Mouse (Mus musculus): ENCODE measurements around the gene Samd11.

Gene Samd11

GRCm38 (mm10) chr4:156255078-156255839 lies at the start of gene Samd11:
TSS of gene Samd11 (minus strand) at chr4:156255657.
- DNase-seq (ENCODE audit: low spot score) = no peak

- no peak for DNase-seq (ENCODE audit: low spot score)
These were observed 938 bp downstream of the Samd11 start for GRCm38 (mm10) chr4:156254361-156255077.

GRCm38 (mm10) chr4:156253043-156253442 lies 2.4 kb downstream of the Samd11 start:
- DNase-seq (ENCODE audit: low spot score) = no peak

GRCm38 (mm10) chr4:156252619-156253018 lies 2.8 kb downstream of the Samd11 start:
- DNase-seq (ENCODE audit: low spot score) = no peak

GRCm38 (mm10) chr4:156252140-156252539 lies 3.3 kb downstream of the Samd11 start:
- DNase-seq (ENCODE audit: low spot score) = no peak

- DNase-seq (ENCODE audit: low spot score) = no peak
These were observed 4.4 kb downstream of the Samd11 start for GRCm38 (mm10) chr4:156251081-156251480.

GRCm38 (mm10) chr4:156249567-156249966 lies 5.9 kb downstream of the Samd11 start:
- DNase-seq (ENCODE audit: low spot score) = no peak

- no peak for DNase-seq (ENCODE audit: low spot score)
These were observed 18.6 kb downstream of the Samd11 start for GRCm38 (mm10) chr4:156236651-156237447.

- DNase-seq (ENCODE audit: low spot score) = peak; percentile 79
These were observed 19.5 kb downstream of the Samd11 start, which contains the start of gene Noc2l for GRCm38 (mm10) chr4:156235808-156236533. TSS of gene Noc2l (plus strand) at chr4:156236010.

- no peak for DNase-seq (ENCODE audit: low spot score)
These were observed 20.1 kb downstream of the Samd11 start for GRCm38 (mm10) chr4:156235360-156235770.

- DNase-seq (ENCODE audit: low spot score) = no peak
These were observed 20.7 kb downstream of the Samd11 start, which contains the start of gene Plekhn1 for GRCm38 (mm10) chr4:156234701-156235213. TSS of gene Plekhn1 (minus strand) at chr4:156234857.

- DNase-seq (ENCODE audit: low spot score) = no peak
These were observed 21.4 kb downstream of the Samd11 start for GRCm38 (mm10) chr4:156234021-156234501.

- no peak for DNase-seq (ENCODE audit: low spot score)
These were observed 26.9 kb downstream of the Samd11 start for GRCm38 (mm10) chr4:156228393-156229024.

GRCm38 (mm10) chr4:156227752-156228392 lies 27.6 kb downstream of the Samd11 start:
- DNase-seq (ENCODE audit: low spot score) = no peak

GRCm38 (mm10) chr4:156224276-156224675 lies 31.2 kb downstream of the Samd11 start:
- no peak for DNase-seq (ENCODE audit: low spot score)

GRCm38 (mm10) chr4:156219936-156220335 lies 35.5 kb downstream of the Samd11 start:
- no peak for DNase-seq (ENCODE audit: low spot score)

GRCm38 (mm10) chr4:156217838-156218237 lies 37.6 kb downstream of the Samd11 start:
- no peak for DNase-seq (ENCODE audit: low spot score)

- no peak for DNase-seq (ENCODE audit: low spot score)
These were observed 38.3 kb downstream of the Samd11 start for GRCm38 (mm10) chr4:156217022-156217669.

- DNase-seq (ENCODE audit: low spot score) = no peak
These were observed 39.3 kb downstream of the Samd11 start for GRCm38 (mm10) chr4:156216196-156216595.

GRCm38 (mm10) chr4:156215649-156216048 lies 39.8 kb downstream of the Samd11 start, which contains the start of gene Perm1:
TSS of gene Perm1 (plus strand) at chr4:156215868.
- DNase-seq (ENCODE audit: low spot score) = no peak
